Mouse (Mus musculus) MEL (cell line): ENCODE measurements around the gene Sfxn1.

ENCODE experiments used
- BHLHE40 ChIP-seq: IDR thresholded peaks from 2 replicates; pipeline ENCODE4 v1.6.1; 2012; ENCODE audit warnings: low read depth, mild to moderate bottlenecking, inconsistent platforms, low read length, improper control_type of control experiment, borderline replicate concordance
- CTCF ChIP-seq, 3 experiments: IDR thresholded peaks in 2 of 3; conservative IDR thresholded peaks in 1 of 3; 2 replicates each; pipeline ENCODE4 v1.5.1; 2011 to 2012; ENCODE audit warnings: low read length in 3 of 3, low read depth in 2 of 3, mild to moderate bottlenecking in 2 of 3, improper control_type of control experiment in 1 of 3, inconsistent platforms in 1 of 3, mixed read lengths in 1 of 3, moderate library complexity in 1 of 3; ENCODE audit not compliant: control insufficient read depth in 1 of 3, insufficient read depth in 1 of 3, poor library complexity in 1 of 3, severe bottlenecking in 1 of 3
- GABPA ChIP-seq: IDR thresholded peaks from 2 replicates; pipeline ENCODE4 v1.6.1; 2012; ENCODE audit warnings: low read depth, mild to moderate bottlenecking, inconsistent platforms, low read length, improper control_type of control experiment, moderate library complexity
- GATA1 ChIP-seq: IDR thresholded peaks from 2 replicates; pipeline ENCODE4 v1.6.1; 2011; ENCODE audit warnings: low read depth, low read length, improper control_type of control experiment
- MYB ChIP-seq: IDR thresholded peaks from 2 replicates; pipeline ENCODE4 v1.6.1; 2011; ENCODE audit warnings: mild to moderate bottlenecking, low read depth, low read length, improper control_type of control experiment
- POLR2A ChIP-seq, 2 experiments: IDR thresholded peaks; 2 replicates each; pipeline ENCODE4 v1.6.1; 2011 to 2012; ENCODE audit warnings: low read length in 2 of 2, mild to moderate bottlenecking in 2 of 2, control low read depth in 1 of 2, improper control_type of control experiment in 1 of 2, low read depth in 1 of 2, moderate library complexity in 1 of 2; ENCODE audit not compliant: control insufficient read depth in 1 of 2, insufficient read depth in 1 of 2, poor library complexity in 1 of 2
- SMC3 ChIP-seq: IDR thresholded peaks from 2 replicates; pipeline ENCODE4 v1.6.1; 2011; ENCODE audit warnings: low read depth, low read length, improper control_type of control experiment
- TAL1 ChIP-seq: IDR thresholded peaks from 2 replicates; pipeline ENCODE4 v1.6.1; 2012; ENCODE audit warnings: mild to moderate bottlenecking, inconsistent platforms, low read length, moderate library complexity, mixed read lengths

DNA sequence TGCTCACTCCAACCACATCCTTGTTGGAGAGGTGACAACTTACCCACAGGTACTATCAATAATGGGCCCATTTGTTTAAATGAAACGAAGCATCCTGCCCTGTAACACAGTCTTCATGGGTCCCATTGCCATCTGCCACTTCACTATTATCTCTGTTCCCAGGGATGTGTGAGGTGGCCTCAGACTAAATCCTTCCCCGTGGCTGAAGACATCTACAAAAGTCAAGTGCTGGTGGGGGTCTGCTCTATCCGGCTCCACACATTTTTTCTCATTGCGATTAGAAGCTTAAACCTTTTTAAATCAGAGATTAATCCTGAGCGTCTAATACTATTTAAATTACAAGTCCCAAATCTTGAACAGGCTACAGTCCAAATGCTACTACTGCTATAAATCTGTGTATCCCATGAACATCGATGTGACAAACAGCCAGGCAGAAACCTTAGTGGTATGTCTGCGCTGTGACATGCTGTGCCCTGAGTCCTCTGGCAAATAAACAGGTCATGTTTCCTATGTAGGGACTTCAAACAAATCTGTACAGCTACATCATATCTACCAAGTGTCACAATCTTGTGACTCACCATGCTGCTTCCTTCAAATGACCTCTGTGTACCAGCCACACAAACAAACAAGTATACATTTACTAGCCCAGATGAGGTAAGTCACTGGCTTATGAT lies 22.9 kb upstream of the Sfxn1 start:
- TF ChIP-seq SMC3 = no peak
- no peak for TF ChIP-seq MYB
- no peak for TF ChIP-seq POLR2A (IDR thresholded peaks at IDR 0.05; ENCODE audit: control insufficient read depth in 1 of 2, insufficient read depth in 1 of 2, low read depth in 1 of 2, low read length in 2 of 2, poor library complexity in 1 of 2)
- TF ChIP-seq GABPA = no peak
- no peak for TF ChIP-seq CTCF (IDR thresholded peaks at IDR 0.05 in 2 of 3, conservative IDR thresholded peaks at IDR 0.05 in 1 of 3; ENCODE audit: control insufficient read depth in 1 of 3, insufficient read depth in 1 of 3, low read depth in 2 of 3, low read length in 3 of 3, poor library complexity in 1 of 3, severe bottlenecking in 1 of 3)
- no peak for TF ChIP-seq BHLHE40
- no peak for TF ChIP-seq GATA1
- no peak for TF ChIP-seq TAL1
